Mouse (Mus musculus) kidney, embryonic 16.5 days (tissue): Measurements from ENCODE around the gene Mmd2. TPM values are rescaled to one million over a fixed set of nuclear protein-coding genes. Genes with fewer than 3 reads are reported as not detected.

ENCODE experiments used
- ATAC-seq: fragments of 200-750 bp; cut with Nextera tagmentation; 2 replicates; pipeline ENCODE4 v1.8.0; 2017; ENCODE audit warnings: moderate TSS enrichment; ENCODE audit not compliant: low FRiP score, low TSS enrichment
- H3K27ac ChIP-seq: fragments of 300-500 bp; sonication (generic); 2 replicates; pipeline ENCODE4 v1.5.1; 2014; ENCODE audit warnings: low read length
- H3K27me3 ChIP-seq: fragments of 300-500 bp; sonication (generic); 2 replicates; pipeline ENCODE4 v1.6.1; 2014; ENCODE audit warnings: low read length, control low read depth, mixed read lengths; ENCODE audit not compliant: insufficient read depth
- H3K36me3 ChIP-seq: fragments of 300-500 bp; sonication (generic); 2 replicates; pipeline ENCODE4 v1.6.1; 2014; ENCODE audit warnings: low read length, control low read depth, mixed read lengths; ENCODE audit not compliant: insufficient read depth
- H3K4me1 ChIP-seq: fragments of 300-500 bp; sonication (generic); 2 replicates; pipeline ENCODE4 v1.6.1; 2014; ENCODE audit warnings: low read length, control low read depth, mixed read lengths; ENCODE audit not compliant: insufficient read depth
- H3K4me2 ChIP-seq: fragments of 300-500 bp; sonication (generic); replicated peaks from 2 replicates; pipeline ENCODE4 v1.6.1; 2014; ENCODE audit warnings: low read depth, low read length
- H3K4me3 ChIP-seq: fragments of 300-500 bp; sonication (generic); 2 replicates; pipeline ENCODE4 v1.5.1; 2014; ENCODE audit warnings: mild to moderate bottlenecking, low read length
- H3K9ac ChIP-seq: fragments of 300-500 bp; sonication (generic); replicated peaks from 2 replicates; pipeline ENCODE4 v1.6.1; 2014; ENCODE audit warnings: low read length
- H3K9me3 ChIP-seq: fragments of 300-500 bp; sonication (generic); 2 replicates; pipeline ENCODE4 v1.6.1; 2016; ENCODE audit warnings: low read length, control low read depth
- WGBS: fragments of 180-500 bp; shearing (Covaris S2); extraction: QIAGEN DNeasy Blood & Tissue Kit; methylation state at CpG from one replicate; pipeline ENCODE4 v1.1.7; 2014; 5-methylcytosine and 5-hydroxymethylcytosine counted together
- polyA plus RNA-seq: library from polyadenylated mRNA; unstranded; fragments of >200 nt; fragmentation: Nextera tagmentation; extraction: Ambion mirVana; gene quantifications from 2 replicates; pipeline ENCODE4 v1.2.1, GENCODE M21; 2015

Mmd2 gene
- polyA plus RNA-seq, 1 experiment from 2014 or later = 0.64 TPM

- H3K4me3 ChIP-seq = peak within 1 kb of the TSS; percentile 67
- H3K4me1 ChIP-seq = peaks cover 18% of the 10 kb centered on the region
- no peak within 1 kb of the TSS for H3K27ac ChIP-seq
- no peaks in the 10 kb centered on the region for H3K9me3 ChIP-seq
- H3K27me3 ChIP-seq = peaks cover 4% of the 10 kb centered on the region; the same call in 1 of the 2 replicates
- ATAC-seq = peak; percentile 90
- no peaks in the 10 kb centered on the region for H3K36me3 ChIP-seq
- WGBS = 2% methylated on average over 61 of the region's 80 CpGs
- H3K4me2 ChIP-seq = peak within 1 kb of the TSS; percentile 99
- peak within 1 kb of the TSS; percentile 66 for H3K9ac ChIP-seq
Observed at GRCm38 (mm10) chr5:142550706-142551652, 57.6 kb downstream of the Mmd2 start, which contains the start of gene Radil. Gene Radil (minus strand): TSS chr5:142551098.

DNA sequence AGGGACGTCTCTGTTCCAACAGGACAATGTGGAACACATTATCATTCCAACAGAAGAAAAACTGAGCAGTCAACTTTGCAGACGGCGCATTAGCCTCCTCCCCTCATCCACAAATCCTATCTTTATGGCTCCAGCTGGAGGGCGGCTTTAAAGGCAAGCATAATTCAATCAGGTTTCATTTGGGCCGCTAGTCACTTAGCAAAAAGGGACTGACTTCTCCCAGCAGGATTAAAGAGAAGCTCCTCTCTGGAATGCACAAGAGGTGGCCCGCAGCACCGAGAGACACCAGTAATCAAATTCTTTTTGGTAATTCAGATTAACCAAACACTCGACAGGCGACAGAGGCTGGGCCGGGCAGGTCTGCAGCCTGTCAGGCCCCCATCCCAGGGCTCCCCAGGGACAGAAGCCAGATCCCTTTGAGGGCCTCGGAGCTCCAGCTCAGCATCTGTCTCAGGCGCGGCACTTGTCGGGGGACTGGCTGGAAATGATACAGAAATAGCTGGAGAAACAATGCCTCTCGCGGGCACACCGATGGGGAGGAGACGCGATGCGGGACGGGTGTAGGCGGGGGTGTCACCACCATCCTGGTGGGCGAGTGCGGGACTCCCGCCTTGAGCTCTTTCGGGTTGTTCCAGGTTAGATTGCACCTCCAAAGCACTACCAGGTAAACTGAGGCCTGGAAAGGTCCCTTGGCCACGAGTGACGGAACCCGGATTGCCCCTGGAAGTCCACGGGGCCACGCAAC is 58.5 kb downstream of the Mmd2 start:
- Histone ChIP-seq H3K36me3 (no peaks in the 10 kb centered on the region), H3K9me3 (no peaks in the 10 kb centered on the region), H3K4me1 (peaks cover 18% of the 10 kb centered on the region), H3K27me3 (peaks cover 4% of the 10 kb centered on the region; the same call in 1 of the 2 replicates), H3K4me2 (peak overlapping the region; percentile 99), H3K27ac (no peak overlapping the region), H3K4me3 (peak overlapping the region; percentile 67), H3K9ac (peak overlapping the region; percentile 66)
- peak; percentile 50 for ATAC-seq
- 1% methylated on average over 31 of the region's 31 CpGs for WGBS

- H3K9me3 ChIP-seq = no peaks in the 10 kb centered on the region
- peak overlapping the region; percentile 99; the same call in 1 of the 2 replicates for H3K4me2 ChIP-seq
- H3K27me3 ChIP-seq = peaks cover 4% of the 10 kb centered on the region; the same call in 1 of the 2 replicates
- H3K9ac ChIP-seq = 0 out of 2 replicates have a peak overlapping the region, but pooled peaks have one; percentile 6
- ATAC-seq = no peak
- no peak overlapping the region; the same call in 1 of the 2 replicates for H3K4me3 ChIP-seq
- no peaks in the 10 kb centered on the region for H3K36me3 ChIP-seq
- WGBS = 32% methylated on average over 9 of the region's 9 CpGs
- peaks cover 22% of the 10 kb centered on the region for H3K4me1 ChIP-seq
- 0 out of 2 replicates have a peak overlapping the region, but pooled peaks have one; percentile 17 for H3K27ac ChIP-seq
Observed at GRCm38 (mm10) chr5:142549441-142549840, 59.2 kb downstream of the Mmd2 start.

GRCm38 (mm10) chr5:142547066-142547465 is 61.5 kb downstream of the Mmd2 start:
- no peak overlapping the region for H3K27ac ChIP-seq
- no peak for ATAC-seq
- peaks cover 22% of the 10 kb centered on the region for H3K4me1 ChIP-seq
- no peaks in the 10 kb centered on the region for H3K9me3 ChIP-seq
- no peak overlapping the region for H3K4me3 ChIP-seq
- H3K9ac ChIP-seq = no peak overlapping the region
- WGBS = 85% methylated on average over 3 of the region's 3 CpGs
- no peak overlapping the region for H3K4me2 ChIP-seq
- peaks cover 4% of the 10 kb centered on the region; the same call in 1 of the 2 replicates for H3K27me3 ChIP-seq
- H3K36me3 ChIP-seq = no peaks in the 10 kb centered on the region

- peaks cover 22% of the 10 kb centered on the region for H3K4me1 ChIP-seq
- WGBS = 27% methylated on average over 5 of the region's 5 CpGs
- H3K9me3 ChIP-seq = no peaks in the 10 kb centered on the region
- H3K4me3 ChIP-seq = no peak overlapping the region
- ATAC-seq = no peak
- H3K9ac ChIP-seq = no peak overlapping the region
- no peak overlapping the region for H3K4me2 ChIP-seq
- H3K27me3 ChIP-seq = peaks cover 4% of the 10 kb centered on the region; the same call in 1 of the 2 replicates
- H3K27ac ChIP-seq = no peak overlapping the region
- no peaks in the 10 kb centered on the region for H3K36me3 ChIP-seq
Observed at GRCm38 (mm10) chr5:142546344-142546743, 62.3 kb downstream of the Mmd2 start.

DNA sequence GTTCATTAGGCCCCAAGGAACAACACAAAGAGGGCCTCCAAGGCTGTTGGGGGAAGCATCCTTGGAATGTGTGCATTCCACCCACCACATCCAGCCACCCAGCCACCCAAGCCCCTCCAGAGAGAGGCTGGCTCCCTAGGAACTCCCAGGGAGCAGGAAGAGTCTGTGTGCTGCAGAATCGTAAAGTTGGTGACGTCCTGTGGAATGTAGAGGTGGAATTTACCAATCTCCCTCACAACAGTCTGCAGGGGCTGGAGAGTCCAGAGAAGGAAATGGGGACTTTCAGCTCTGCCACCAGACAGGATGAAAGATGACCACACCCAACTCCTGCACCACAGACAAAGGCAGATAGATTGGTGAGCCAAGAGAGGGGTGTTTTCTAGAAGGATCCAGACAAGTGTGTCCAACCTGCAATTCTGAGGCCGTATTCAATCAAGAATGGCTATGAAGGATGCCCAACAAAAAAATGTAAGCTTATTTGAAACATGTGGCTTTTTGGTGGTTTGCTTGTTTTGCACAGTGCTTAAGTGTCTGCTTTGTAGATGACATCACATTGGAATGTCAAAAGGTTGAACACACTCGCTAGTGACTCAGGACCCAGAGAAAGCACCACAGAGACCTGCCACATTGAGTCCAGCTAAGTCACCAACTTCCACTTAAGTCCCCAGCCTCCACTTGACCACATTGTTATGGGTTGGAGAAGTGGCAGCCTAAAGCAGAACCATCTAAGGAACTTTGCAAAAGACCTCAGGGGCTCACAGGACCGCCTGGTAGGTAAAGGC is 63.4 kb downstream of the Mmd2 start:
- no peak for ATAC-seq
- Histone ChIP-seq H3K4me2 (no peak overlapping the region), H3K9me3 (no peaks in the 10 kb centered on the region), H3K27ac (no peak overlapping the region), H3K36me3 (no peaks in the 10 kb centered on the region), H3K4me3 (no peak overlapping the region), H3K27me3 (no peaks in the 10 kb centered on the region), H3K9ac (no peak overlapping the region), H3K4me1 (peaks cover 14% of the 10 kb centered on the region; the same call in 1 of the 2 replicates)
- 68% methylated on average over 5 of the region's 5 CpGs for WGBS

GRCm38 (mm10) chr5:142537286-142537685 is 71.3 kb downstream of the Mmd2 start:
- ATAC-seq = no peak
- Histone ChIP-seq H3K4me1 (no peaks in the 10 kb centered on the region), H3K27ac (no peak overlapping the region), H3K36me3 (no peaks in the 10 kb centered on the region), H3K9ac (no peak overlapping the region), H3K27me3 (no peaks in the 10 kb centered on the region), H3K4me3 (no peak overlapping the region), H3K4me2 (no peak overlapping the region), H3K9me3 (no peaks in the 10 kb centered on the region)
- WGBS = 78% methylated on average over 3 of the region's 3 CpGs

DNA sequence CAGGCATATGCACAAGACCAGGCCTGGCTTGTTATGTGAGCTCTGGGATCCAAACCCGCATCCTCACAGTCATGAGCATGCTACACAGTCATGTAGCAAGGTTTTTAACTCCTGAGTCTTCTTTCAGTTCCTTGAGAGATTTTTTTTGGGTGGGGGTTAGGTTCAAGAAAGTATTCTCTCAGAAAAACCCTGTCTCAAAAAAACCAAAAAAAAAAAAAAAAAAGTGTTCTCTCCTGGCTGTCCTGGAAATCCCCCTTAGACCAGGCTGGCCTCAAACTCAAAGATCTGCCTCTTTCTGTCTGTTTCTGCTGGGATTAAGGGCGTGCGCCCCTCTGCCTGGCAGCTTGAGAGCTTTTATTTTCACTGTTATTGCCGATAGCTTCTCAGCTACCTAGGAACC is 73.2 kb downstream of the Mmd2 start:
- Histone ChIP-seq H3K9ac (no peak overlapping the region), H3K4me3 (no peak overlapping the region), H3K4me2 (no peak overlapping the region), H3K27me3 (peaks cover 6% of the 10 kb centered on the region), H3K36me3 (no peaks in the 10 kb centered on the region), H3K27ac (no peak overlapping the region), H3K9me3 (no peaks in the 10 kb centered on the region), H3K4me1 (no peaks in the 10 kb centered on the region)
- WGBS = 79% methylated on average over 4 of the region's 4 CpGs
- ATAC-seq = no peak

- Histone ChIP-seq H3K36me3 (no peaks in the 10 kb centered on the region), H3K9ac (0 out of 2 replicates have a peak within 1 kb of the TSS, but pooled peaks have one; percentile 41), H3K4me2 (peak within 1 kb of the TSS; percentile 44), H3K27me3 (peaks cover 30% of the 10 kb centered on the region), H3K4me1 (no peaks in the 10 kb centered on the region), H3K27ac (no peak within 1 kb of the TSS), H3K9me3 (no peaks in the 10 kb centered on the region), H3K4me3 (peak within 1 kb of the TSS; percentile 31)
- 37% methylated on average over 36 of the region's 41 CpGs for WGBS
- no peak for ATAC-seq
Observed at GRCm38 (mm10) chr5:142529915-142530314, 78.7 kb downstream of the Mmd2 start, which contains the start of gene Papolb. Gene Papolb (minus strand): TSS chr5:142530076.
